Mouse (Mus musculus) spleen, postnatal 14 days (tissue): ENCODE measurements at regions not wholly inside any gene's neighbourhood (a gene's known extent, or its start where the extent isn't known, plus 50 kb on each side); places are given as distances from the start of the nearest gene placed in this dataset.

Source experiments
- DNase-seq, 2 experiments: peaks; one replicate each; pipeline ENCODE4 v3.0.0; 2021 to 2022; ENCODE audit warnings: low spot score in 2 of 2

GRCm38 (mm10) chr14:73978694-73979093 is 317.7 kb downstream of the Gm21750 start:
- no peak for DNase-seq

- no peak for DNase-seq
Measured at GRCm38 (mm10) chr14:73996229-73996628, 335.2 kb downstream of the Gm21750 start.

GRCm38 (mm10) chr14:73997796-73998195 is 336.8 kb downstream of the Gm21750 start:
- no peak for DNase-seq

GRCm38 (mm10) chr14:73999409-73999909 is 338.4 kb downstream of the Gm21750 start:
- DNase-seq = no peak

GRCm38 (mm10) chr14:74006911-74007310 is 345.9 kb downstream of the Gm21750 start:
- no peak for DNase-seq

- no peak for DNase-seq
Measured at GRCm38 (mm10) chr14:74011555-74011954, 350.5 kb downstream of the Gm21750 start.

- DNase-seq = no peak
Measured at GRCm38 (mm10) chr14:74019421-74019820, 358.4 kb downstream of the Gm21750 start.

GRCm38 (mm10) chr14:74047009-74047694 is 386.1 kb downstream of the Gm21750 start:
- DNase-seq = no peak

- DNase-seq = no peak
Measured at GRCm38 (mm10) chr14:74047695-74048280, 386.8 kb downstream of the Gm21750 start.

GRCm38 (mm10) chr14:74048386-74048785 is 387.4 kb downstream of the Gm21750 start:
- no peak for DNase-seq

GRCm38 (mm10) chr14:74066051-74066450 is 405.0 kb downstream of the Gm21750 start:
- no peak for DNase-seq

GRCm38 (mm10) chr14:74093016-74093415 is 432.0 kb downstream of the Gm21750 start:
- DNase-seq = no peak

GRCm38 (mm10) chr14:74099696-74100095 is 438.7 kb downstream of the Gm21750 start:
- DNase-seq = no peak

- DNase-seq = no peak
Measured at GRCm38 (mm10) chr14:74112603-74113002, 451.6 kb downstream of the Gm21750 start.

- no peak for DNase-seq
Measured at GRCm38 (mm10) chr14:74113116-74113515, 452.1 kb downstream of the Gm21750 start.

GRCm38 (mm10) chr14:74113556-74113955 is 452.5 kb downstream of the Gm21750 start:
- DNase-seq = no peak

- no peak for DNase-seq
Measured at GRCm38 (mm10) chr14:74117686-74118085, 456.7 kb downstream of the Gm21750 start.

- DNase-seq = no peak
Measured at GRCm38 (mm10) chr14:74145202-74145700, 484.2 kb downstream of the Gm21750 start.

GRCm38 (mm10) chr14:74166221-74166620 is 474.4 kb upstream of the Htr2a start:
- no peak for DNase-seq

- DNase-seq = no peak
Measured at GRCm38 (mm10) chr14:74169131-74169875, 471.3 kb upstream of the Htr2a start.

- no peak for DNase-seq
Measured at GRCm38 (mm10) chr14:74180066-74180465, 460.6 kb upstream of the Htr2a start.

GRCm38 (mm10) chr14:74182996-74183395 is 457.6 kb upstream of the Htr2a start:
- no peak for DNase-seq
